Comparison of ENCODE assay signal across 8 mouse cellular contexts in the genomic region with DNA sequence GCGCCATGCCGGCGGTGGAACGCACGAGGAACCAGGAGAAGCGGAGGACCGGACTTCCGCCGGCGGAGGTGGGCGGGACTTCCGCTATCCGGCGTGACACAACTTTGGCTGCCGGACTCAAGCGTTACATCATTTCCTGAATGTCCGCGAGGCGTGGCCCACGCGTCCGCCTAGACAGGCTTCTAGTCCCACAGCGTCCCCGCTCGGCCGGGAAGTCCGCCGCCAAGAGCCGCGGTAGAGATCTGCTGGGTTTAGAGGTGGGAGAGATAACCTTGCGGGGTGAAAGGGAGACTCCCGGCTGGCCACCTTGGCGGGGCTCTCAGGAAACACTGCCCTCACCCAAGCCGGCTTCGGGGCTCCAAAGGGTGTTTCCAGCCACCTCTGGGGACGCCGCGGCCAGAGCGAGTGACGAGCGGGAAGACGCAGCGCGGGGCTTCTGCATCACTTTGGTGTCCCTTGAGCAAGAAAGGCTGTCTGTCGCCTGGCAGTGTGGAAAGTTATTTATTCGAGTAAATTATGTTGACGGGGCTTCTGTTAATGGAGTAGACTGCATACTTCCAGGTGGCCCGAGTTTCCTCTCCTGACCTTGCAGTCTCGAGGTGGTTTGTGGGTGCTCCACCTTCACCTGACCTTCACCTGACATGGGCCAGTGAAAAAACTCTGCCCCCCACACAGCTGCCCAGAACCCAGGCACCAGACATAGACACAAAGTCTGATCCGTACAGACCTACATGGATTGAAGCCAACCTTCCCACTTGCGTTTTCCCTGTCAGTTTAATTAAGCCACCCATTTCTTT. TPM values are rescaled to one million over a fixed set of nuclear protein-coding genes. Genes with fewer than 3 reads are reported as not detected.
DNase-seq lines count a peak whose midpoint lies in the region; ATAC-seq lines count a peak whose summit lies in the region.

A gene (minus strand): TSS at position 94 of the 797 bp plus-strand sequence.

- 1% methylated on average over 51 of the region's 51 CpGs for WGBS in heart, embryonic 10.5 days
- WGBS in kidney, embryonic 15.5 days, result under 1% methylated on average over 51 of the region's 51 CpGs

- peaks cover 8% of the 10 kb centered on the region; the same call in 1 of the 2 replicates for H3K36me3 ChIP-seq in heart, embryonic 10.5 days
- H3K36me3 ChIP-seq in kidney, embryonic 15.5 days, result peaks cover 12% of the 10 kb centered on the region

- H3K4me3 ChIP-seq in heart, embryonic 10.5 days, result peak within 1 kb of the TSS; percentile 74
- H3K4me3 ChIP-seq in kidney, embryonic 15.5 days (replicated peaks), result peak within 1 kb of the TSS; percentile 94

- H3K9ac ChIP-seq in kidney, embryonic 15.5 days, result peak within 1 kb of the TSS; percentile 85

- H3K4me1 ChIP-seq in heart, embryonic 10.5 days, result peaks cover 6% of the 10 kb centered on the region
- H3K4me1 ChIP-seq in kidney, embryonic 15.5 days, result peaks cover 15% of the 10 kb centered on the region

- H3K4me2 ChIP-seq in kidney, embryonic 15.5 days, result peak within 1 kb of the TSS; percentile 81

- no peaks in the 10 kb centered on the region for H3K27me3 ChIP-seq in heart, embryonic 10.5 days (ENCODE audit: insufficient read depth, poor library complexity, severe bottlenecking)
- H3K27me3 ChIP-seq in kidney, embryonic 15.5 days, result no peaks in the 10 kb centered on the region

- ATAC-seq in erythroblast, adult 5-6 weeks (replicated peaks; ENCODE audit: low FRiP score, poor library complexity, severe bottlenecking), result peak; percentile 97
- peak; percentile 99 for ATAC-seq in kidney, embryonic 15.5 days (replicated peaks; ENCODE audit: low FRiP score)
- peak; percentile 97 for ATAC-seq in monocyte, adult 5-6 weeks (replicated peaks; ENCODE audit: insufficient number of reproducible peaks, low FRiP score, low TSS enrichment, poor library complexity, severe bottlenecking)

- peak within 1 kb of the TSS; percentile 96 for H3K27ac ChIP-seq in heart, embryonic 10.5 days
- peak within 1 kb of the TSS; percentile 81 for H3K27ac ChIP-seq in kidney, embryonic 15.5 days

- H3K9me3 ChIP-seq in heart, embryonic 10.5 days, result no peaks in the 10 kb centered on the region
- no peaks in the 10 kb centered on the region for H3K9me3 ChIP-seq in kidney, embryonic 15.5 days (replicated peaks)

- DNase-seq in B cell, adult 2 months, result peak; percentile 96 to 97
- peak; percentile 99 for DNase-seq in brain, adult 2 months (ENCODE audit: low read depth, low spot score)
- DNase-seq in heart, embryonic 10.5 days (ENCODE audit: low spot score), result peak; percentile 98
- peak; percentile 97 for DNase-seq in liver
- DNase-seq in spleen, postnatal 4 days (ENCODE audit: low spot score in 2 of 2), result peak; percentile 95 to 97

RNA-seq across cellular contexts. Expression of the gene that starts here (rescaled TPM):
- 15.9 and 28.0 TPM in 2 replicates for total RNA-seq in erythroblast, adult 5-6 weeks (2015; ENCODE audit: low replicate concordance)
- total RNA-seq in erythroblast, adult 5-6 weeks (2017; ENCODE audit: low replicate concordance), result 14.8 and 15.8 TPM in 2 replicates
- polyA plus RNA-seq in heart, embryonic 10.5 days (2016; fragmentation: Nextera tagmentation; extraction: Ambion mirVana), result 65.5 and 87.9 TPM in 2 replicates
- polyA plus RNA-seq in kidney, embryonic 15.5 days (2015; fragmentation: Nextera tagmentation; extraction: Ambion mirVana), result 80.9 and 86.5 TPM in 2 replicates
- 81.0 to 109 TPM (median 83.8 TPM) in 3 replicates for total RNA-seq in monocyte, adult 5-6 weeks (2017)

Comparison
In these comparisons a context has a peak if more than half of its experiments do, and no peak if none do; other contexts are left out.
1. Peak in every context shown above with its lines: DNase-seq, ATAC-seq, H3K4me3 ChIP-seq and H3K27ac ChIP-seq.